Mouse (Mus musculus): ENCODE data around the gene Bet1. TPM values are rescaled to one million over a fixed set of nuclear protein-coding genes. Genes with fewer than 3 reads are reported as not detected.
A peak's percentile ranks its signal among the peaks of the same experiment; 100 is the strongest.

Bet1 gene
- 59.5 and 59.6 TPM in 2 replicates for polyA plus RNA-seq (2014; fragmentation: Nextera tagmentation; extraction: Ambion mirVana)

- H3K27ac ChIP-seq (ENCODE audit: low read depth, low read length) = no peak within 1 kb of the TSS
Observed at GRCm38 (mm10) chr6:4086663-4087454, at the start of gene Bet1. Gene Bet1, minus strand, starts transcription at chr6:4086972.

GRCm38 (mm10) chr6:4132239-4132638 lies 45.5 kb upstream of the Bet1 start:
- H3K4me1 ChIP-seq (replicated peaks; ENCODE audit: control insufficient read depth, insufficient read depth, low read length) = no peaks in the 10 kb centered on the region
- DNase-seq (ENCODE audit: low spot score) (no peak), ATAC-seq (ENCODE audit: low FRiP score) (no peak)
- H3K27me3 ChIP-seq (ENCODE audit: control insufficient read depth, insufficient read depth, low read length) = no peaks in the 10 kb centered on the region
- H3K9me3 ChIP-seq (ENCODE audit: control insufficient read depth, low read length) = no peaks in the 10 kb centered on the region
- 75% methylated on average over 7 of the region's 7 CpGs for WGBS
- H3K27ac ChIP-seq (ENCODE audit: low read depth, low read length) = no peak overlapping the region
- H3K9ac ChIP-seq (ENCODE audit: low read depth, low read length) = no peak overlapping the region
- no peak overlapping the region for H3K4me3 ChIP-seq (ENCODE audit: low read depth, low read length)
- no peaks in the 10 kb centered on the region for H3K36me3 ChIP-seq (ENCODE audit: control insufficient read depth, insufficient read depth, low read length)
- no peak overlapping the region for H3K4me2 ChIP-seq (replicated peaks; ENCODE audit: low read depth, low read length)

More at GRCm38 (mm10) chr6:4086663-4087454, at the start of gene Bet1:
- peak; percentile 96 for DNase-seq (ENCODE audit: low spot score)
- Histone ChIP-seq H3K4me3 (ENCODE audit: low read depth, low read length) (peak within 1 kb of the TSS; percentile 62), H3K9ac (ENCODE audit: low read depth, low read length) (peak within 1 kb of the TSS; percentile 65), H3K4me2 (replicated peaks; ENCODE audit: low read depth, low read length) (peak within 1 kb of the TSS; percentile 42), H3K27me3 (ENCODE audit: control insufficient read depth, insufficient read depth, low read length) (no peaks in the 10 kb centered on the region), H3K9me3 (ENCODE audit: control insufficient read depth, low read length) (no peaks in the 10 kb centered on the region), H3K36me3 (ENCODE audit: control insufficient read depth, insufficient read depth, low read length) (no peaks in the 10 kb centered on the region), H3K4me1 (replicated peaks; ENCODE audit: control insufficient read depth, insufficient read depth, low read length) (no peaks in the 10 kb centered on the region)
- WGBS = 2% methylated on average over 24 of the region's 24 CpGs
- peak; percentile 100 for ATAC-seq (ENCODE audit: low FRiP score)

DNA sequence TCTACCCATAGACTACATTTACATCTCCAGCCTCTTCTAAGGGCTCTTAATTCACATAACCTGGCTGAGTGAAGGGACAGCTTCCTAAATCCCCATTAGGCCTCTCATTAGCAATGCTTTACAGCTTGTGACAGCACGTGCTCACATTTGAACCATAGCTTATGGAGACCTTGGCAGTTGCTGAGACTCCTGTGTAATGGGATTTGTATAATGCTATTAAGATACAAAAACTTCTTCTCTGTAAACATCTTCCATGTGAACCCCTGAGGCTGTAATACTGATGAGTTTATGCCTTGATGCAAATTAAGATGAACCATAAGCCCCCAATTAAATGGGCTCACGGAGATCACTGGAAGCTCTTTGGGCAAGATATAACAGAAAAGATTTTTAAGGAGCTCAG lies 44.4 kb upstream of the Bet1 start:
- ATAC-seq (ENCODE audit: low FRiP score) (no peak), DNase-seq (ENCODE audit: low spot score) (no peak)
- Histone ChIP-seq H3K36me3 (ENCODE audit: control insufficient read depth, insufficient read depth, low read length) (no peaks in the 10 kb centered on the region), H3K9me3 (ENCODE audit: control insufficient read depth, low read length) (no peaks in the 10 kb centered on the region), H3K4me2 (replicated peaks; ENCODE audit: low read depth, low read length) (no peak overlapping the region), H3K27me3 (ENCODE audit: control insufficient read depth, insufficient read depth, low read length) (no peaks in the 10 kb centered on the region), H3K4me3 (ENCODE audit: low read depth, low read length) (no peak overlapping the region), H3K27ac (ENCODE audit: low read depth, low read length) (no peak overlapping the region), H3K4me1 (replicated peaks; ENCODE audit: control insufficient read depth, insufficient read depth, low read length) (no peaks in the 10 kb centered on the region), H3K9ac (ENCODE audit: low read depth, low read length) (no peak overlapping the region)
- 65% methylated on average over 2 of the region's 2 CpGs for WGBS

GRCm38 (mm10) chr6:4118611-4119010 lies 31.8 kb upstream of the Bet1 start:
- WGBS = 91% methylated on average over 1 of the region's 1 CpGs
- Histone ChIP-seq H3K4me3 (ENCODE audit: low read depth, low read length) (no peak overlapping the region), H3K4me2 (replicated peaks; ENCODE audit: low read depth, low read length) (no peak overlapping the region), H3K27me3 (ENCODE audit: control insufficient read depth, insufficient read depth, low read length) (no peaks in the 10 kb centered on the region), H3K4me1 (replicated peaks; ENCODE audit: control insufficient read depth, insufficient read depth, low read length) (no peaks in the 10 kb centered on the region), H3K9ac (ENCODE audit: low read depth, low read length) (no peak overlapping the region), H3K27ac (ENCODE audit: low read depth, low read length) (no peak overlapping the region), H3K9me3 (ENCODE audit: control insufficient read depth, low read length) (no peaks in the 10 kb centered on the region), H3K36me3 (ENCODE audit: control insufficient read depth, insufficient read depth, low read length) (no peaks in the 10 kb centered on the region)
- DNase-seq (ENCODE audit: low spot score) (no peak), ATAC-seq (ENCODE audit: low FRiP score) (no peak)

DNA sequence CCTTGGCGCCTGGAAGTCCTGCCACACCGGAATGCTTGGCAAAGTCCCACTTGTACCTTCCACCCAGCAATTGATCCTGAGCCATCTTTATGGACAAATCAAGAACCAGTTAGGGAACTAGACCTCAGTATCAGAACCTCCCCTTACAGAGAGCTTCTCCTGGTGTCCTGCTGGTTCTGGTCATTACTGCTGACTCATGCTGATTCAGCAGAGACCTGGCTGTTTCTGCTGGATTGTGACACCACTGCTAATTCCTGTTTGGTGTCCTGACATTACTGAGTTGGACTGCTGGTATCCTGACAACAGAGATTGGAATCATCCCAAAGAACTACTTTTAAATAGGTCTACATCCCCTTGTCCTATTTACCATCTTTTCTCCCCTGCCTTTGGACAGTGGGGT lies 3.7 kb upstream of the Bet1 start:
- no peak overlapping the region for H3K9ac ChIP-seq (ENCODE audit: low read depth, low read length)
- no peaks in the 10 kb centered on the region for H3K27me3 ChIP-seq (ENCODE audit: control insufficient read depth, insufficient read depth, low read length)
- H3K36me3 ChIP-seq (ENCODE audit: control insufficient read depth, insufficient read depth, low read length) = no peaks in the 10 kb centered on the region
- H3K9me3 ChIP-seq (ENCODE audit: control insufficient read depth, low read length) = no peaks in the 10 kb centered on the region
- no peak overlapping the region for H3K4me2 ChIP-seq (replicated peaks; ENCODE audit: low read depth, low read length)
- H3K4me3 ChIP-seq (ENCODE audit: low read depth, low read length) = no peak overlapping the region
- DNase-seq (ENCODE audit: low spot score) (no peak), ATAC-seq (ENCODE audit: low FRiP score) (no peak)
- WGBS = 76% methylated on average over 2 of the region's 2 CpGs
- H3K4me1 ChIP-seq (replicated peaks; ENCODE audit: control insufficient read depth, insufficient read depth, low read length) = no peaks in the 10 kb centered on the region
- no peak overlapping the region for H3K27ac ChIP-seq (ENCODE audit: low read depth, low read length)

GRCm38 (mm10) chr6:4072281-4072680 lies 14.5 kb downstream of the Bet1 start:
- no peak for ATAC-seq (ENCODE audit: low FRiP score)
- H3K4me2 ChIP-seq (replicated peaks; ENCODE audit: low read depth, low read length) = no peak overlapping the region
- WGBS = 92% methylated on average over 6 of the region's 6 CpGs
- H3K4me1 ChIP-seq (replicated peaks; ENCODE audit: control insufficient read depth, insufficient read depth, low read length) = no peaks in the 10 kb centered on the region
- H3K36me3 ChIP-seq (ENCODE audit: control insufficient read depth, insufficient read depth, low read length) = no peaks in the 10 kb centered on the region
- no peaks in the 10 kb centered on the region for H3K9me3 ChIP-seq (ENCODE audit: control insufficient read depth, low read length)
- no peak overlapping the region for H3K9ac ChIP-seq (ENCODE audit: low read depth, low read length)
- no peak overlapping the region for H3K4me3 ChIP-seq (ENCODE audit: low read depth, low read length)
- H3K27me3 ChIP-seq (ENCODE audit: control insufficient read depth, insufficient read depth, low read length) = no peaks in the 10 kb centered on the region
- no peak overlapping the region for H3K27ac ChIP-seq (ENCODE audit: low read depth, low read length)
- no peak for DNase-seq (ENCODE audit: low spot score)

DNA sequence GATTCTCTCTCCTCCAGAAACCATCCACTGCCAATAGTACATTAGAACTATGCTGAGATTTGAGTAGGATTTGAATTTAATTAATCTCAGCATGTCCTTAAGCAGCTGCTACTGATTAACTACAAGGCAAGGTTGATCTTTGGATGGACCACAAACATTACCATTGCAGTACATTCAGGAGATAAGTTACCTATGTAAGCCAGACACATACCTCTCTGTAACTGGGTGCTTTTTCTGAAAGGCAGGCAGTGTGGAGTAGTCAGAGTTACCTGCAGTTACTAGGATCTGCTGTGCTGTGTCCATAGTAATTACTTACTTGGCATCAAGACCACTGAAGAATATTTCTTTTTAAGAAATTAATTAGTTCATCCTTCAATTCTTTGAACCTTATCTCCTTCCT lies 17.1 kb downstream of the Bet1 start:
- Histone ChIP-seq H3K9me3 (ENCODE audit: control insufficient read depth, low read length) (no peaks in the 10 kb centered on the region), H3K4me2 (replicated peaks; ENCODE audit: low read depth, low read length) (no peak overlapping the region), H3K9ac (ENCODE audit: low read depth, low read length) (no peak overlapping the region), H3K27me3 (ENCODE audit: control insufficient read depth, insufficient read depth, low read length) (no peaks in the 10 kb centered on the region), H3K4me3 (ENCODE audit: low read depth, low read length) (no peak overlapping the region), H3K27ac (ENCODE audit: low read depth, low read length) (no peak overlapping the region), H3K36me3 (ENCODE audit: control insufficient read depth, insufficient read depth, low read length) (no peaks in the 10 kb centered on the region), H3K4me1 (replicated peaks; ENCODE audit: control insufficient read depth, insufficient read depth, low read length) (no peaks in the 10 kb centered on the region)
- DNase-seq (ENCODE audit: low spot score) (no peak), ATAC-seq (ENCODE audit: low FRiP score) (no peak)

DNA sequence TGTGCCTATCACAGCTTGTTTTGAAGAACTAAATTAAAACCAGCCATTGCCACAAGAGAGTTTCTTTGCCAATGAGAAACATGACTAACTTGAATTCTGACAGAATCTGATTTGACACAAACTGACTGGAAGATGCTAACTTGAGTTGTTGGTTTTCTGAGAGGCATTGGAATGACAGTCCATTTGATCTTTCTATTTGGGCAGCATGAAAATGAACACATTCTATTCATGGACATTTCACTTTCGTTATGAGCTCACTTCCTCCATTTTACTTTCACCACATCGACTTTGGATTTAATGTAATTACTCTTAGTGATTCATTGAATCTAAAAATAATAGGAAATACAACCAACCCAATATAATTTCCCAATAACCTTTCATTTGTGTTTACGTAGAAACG lies 32.4 kb downstream of the Bet1 start:
- Histone ChIP-seq H3K27me3 (ENCODE audit: control insufficient read depth, insufficient read depth, low read length) (no peaks in the 10 kb centered on the region), H3K27ac (ENCODE audit: low read depth, low read length) (no peak overlapping the region), H3K9me3 (ENCODE audit: control insufficient read depth, low read length) (no peaks in the 10 kb centered on the region), H3K4me2 (replicated peaks; ENCODE audit: low read depth, low read length) (no peak overlapping the region), H3K4me3 (ENCODE audit: low read depth, low read length) (no peak overlapping the region), H3K4me1 (replicated peaks; ENCODE audit: control insufficient read depth, insufficient read depth, low read length) (no peaks in the 10 kb centered on the region), H3K9ac (ENCODE audit: low read depth, low read length) (no peak overlapping the region), H3K36me3 (ENCODE audit: control insufficient read depth, insufficient read depth, low read length) (no peaks in the 10 kb centered on the region)
- no peak for DNase-seq (ENCODE audit: low spot score)
- WGBS = 91% methylated on average over 4 of the region's 4 CpGs
- ATAC-seq (ENCODE audit: low FRiP score) = no peak

GRCm38 (mm10) chr6:4052843-4053242 lies 33.9 kb downstream of the Bet1 start:
- no peaks in the 10 kb centered on the region for H3K9me3 ChIP-seq (ENCODE audit: control insufficient read depth, low read length)
- DNase-seq (ENCODE audit: low spot score) = no peak
- no peak overlapping the region for H3K27ac ChIP-seq (ENCODE audit: low read depth, low read length)
- H3K4me2 ChIP-seq (replicated peaks; ENCODE audit: low read depth, low read length) = no peak overlapping the region
- WGBS = 41% methylated on average over 1 of the region's 1 CpGs
- no peaks in the 10 kb centered on the region for H3K27me3 ChIP-seq (ENCODE audit: control insufficient read depth, insufficient read depth, low read length)
- H3K4me3 ChIP-seq (ENCODE audit: low read depth, low read length) = no peak overlapping the region
- H3K4me1 ChIP-seq (replicated peaks; ENCODE audit: control insufficient read depth, insufficient read depth, low read length) = no peaks in the 10 kb centered on the region
- no peak for ATAC-seq (ENCODE audit: low FRiP score)
- no peak overlapping the region for H3K9ac ChIP-seq (ENCODE audit: low read depth, low read length)
- no peaks in the 10 kb centered on the region for H3K36me3 ChIP-seq (ENCODE audit: control insufficient read depth, insufficient read depth, low read length)

Data from hindbrain, embryonic 11.5 days (tissue).